Mouse (Mus musculus) brain, embryonic 14.5 days (tissue): ENCODE results near the gene Erp27.

Source experiments
- CTCF ChIP-seq: fragments of 200-500 bp; IDR thresholded peaks from 2 replicates; pipeline ENCODE4 v1.5.1; 2012; ENCODE audit warnings: inconsistent platforms, mild to moderate bottlenecking, moderate library complexity, borderline replicate concordance; ENCODE audit not compliant: insufficient read depth, insufficient read length; ENCODE audit errors: extremely low read depth
- POLR2A ChIP-seq: fragments of 200-500 bp; IDR thresholded peaks from 2 replicates; pipeline ENCODE4 v1.6.1; 2012; ENCODE audit warnings: mild to moderate bottlenecking, inconsistent platforms, borderline replicate concordance; ENCODE audit not compliant: poor library complexity, insufficient read depth, insufficient read length, severe bottlenecking; ENCODE audit errors: extremely low read depth

- no peak for TF ChIP-seq CTCF
- no peak for TF ChIP-seq POLR2A
Measured at GRCm38 (mm10) chr6:136923532-136923931, 1.6 kb upstream of the Erp27 start, which contains the start of gene Pde6h.
